Mouse (Mus musculus) spleen, adult 2 months (tissue): ENCODE measurements at regions not wholly inside any gene's neighbourhood (a gene's known extent, or its start where the extent isn't known, plus 50 kb on each side); places are given as distances from the start of the nearest gene placed in this dataset.

ENCODE experiments used
- CTCF ChIP-seq: fragments of 200-500 bp; IDR thresholded peaks from 2 replicates; pipeline ENCODE4 v1.5.1; 2011; ENCODE audit warnings: mild to moderate bottlenecking, inconsistent platforms; ENCODE audit not compliant: insufficient read depth, insufficient read length, insufficient replicate concordance; ENCODE audit errors: extremely low read depth
- POLR2A ChIP-seq: fragments of 200-500 bp; IDR thresholded peaks from 2 replicates; pipeline ENCODE4 v1.6.1; 2011; ENCODE audit warnings: low read depth, low read length, inconsistent platforms

DNA sequence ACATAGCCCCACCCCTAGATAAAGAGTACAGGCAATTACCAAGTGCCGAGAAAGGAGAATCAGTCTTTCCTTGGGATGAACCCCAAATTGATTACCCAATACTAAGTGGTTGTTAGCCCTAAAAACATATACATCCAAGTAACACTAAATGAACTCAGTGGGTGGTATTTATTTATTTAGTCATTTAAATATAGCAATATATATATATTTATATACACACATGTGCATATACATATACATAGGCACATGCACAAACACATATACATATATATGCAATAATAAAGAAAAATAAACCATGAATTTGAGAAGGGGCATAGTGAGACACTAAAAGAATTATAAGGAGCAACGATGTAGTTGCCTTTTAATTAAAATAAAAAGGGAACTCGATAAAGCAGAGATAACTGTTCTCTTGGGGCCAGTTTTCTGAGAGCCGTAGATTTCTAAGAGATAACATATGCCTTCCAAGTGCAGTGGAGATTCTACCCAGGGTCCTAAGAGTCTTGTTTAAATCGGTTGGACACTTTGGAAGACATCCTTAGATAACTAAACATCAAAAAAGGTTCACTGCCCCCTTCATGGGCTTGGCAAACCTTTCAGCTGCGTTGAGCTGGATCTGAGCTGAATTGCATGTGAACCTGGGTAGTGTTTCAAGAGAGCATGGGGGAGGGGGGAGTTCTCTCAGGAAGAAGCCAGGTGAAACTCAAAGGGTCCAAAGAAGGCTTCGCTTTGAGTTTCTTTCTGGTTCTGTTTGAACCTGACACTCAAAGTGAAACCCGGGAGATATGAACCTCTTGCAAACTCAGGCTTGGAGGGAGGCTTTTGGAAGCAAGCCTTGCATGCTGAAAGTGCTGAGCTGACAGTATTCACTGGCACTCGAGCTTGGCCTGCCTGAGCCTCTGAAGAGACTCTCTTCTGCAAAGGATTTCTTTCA, 61.6 kb upstream of the Myb start:
- TF ChIP-seq CTCF = no peak
- TF ChIP-seq POLR2A = no peak
